Mouse (Mus musculus): ENCODE data around the gene Hoxb4. TPM values are rescaled to one million over a fixed set of nuclear protein-coding genes. Genes with fewer than 3 reads are reported as not detected.

Hoxb4 gene
- polyA plus RNA-seq, 1 experiment from 2014 or later = not detected

GRCm38 (mm10) chr11:96350341-96350624, 32.2 kb downstream of the Hoxb4 start, which contains the start of gene Hoxb2:
Gene Hoxb2, plus strand, starts transcription at chr11:96350525.
- peaks cover 78% of the 10 kb centered on the region for H3K27me3 ChIP-seq (ENCODE audit: control insufficient read depth, insufficient read depth, low read depth, low read length)
- H3K4me2 ChIP-seq (ENCODE audit: low read length) = no peak within 1 kb of the TSS

GRCm38 (mm10) chr11:96350791-96351190, 32.7 kb downstream of the Hoxb4 start:
- no peaks in the 10 kb centered on the region for H3K4me1 ChIP-seq (ENCODE audit: control insufficient read depth, insufficient read depth, low read length)

More at GRCm38 (mm10) chr11:96350341-96350624, 32.2 kb downstream of the Hoxb4 start, which contains the start of gene Hoxb2:
- Histone ChIP-seq H3K9ac (ENCODE audit: low read depth, low read length) (no peak within 1 kb of the TSS), H3K4me1 (ENCODE audit: control insufficient read depth, insufficient read depth, low read length) (peaks cover 2% of the 10 kb centered on the region), H3K9me3 (replicated peaks; ENCODE audit: control insufficient read depth, low read length, poor library complexity, severe bottlenecking) (0 out of 2 replicates have a peak, but pooled peaks cover 2% of the 10 kb centered on the region), H3K36me3 (ENCODE audit: control insufficient read depth, insufficient read depth, low read length) (no peaks in the 10 kb centered on the region), H3K4me3 (ENCODE audit: low read depth, low read length) (no peak within 1 kb of the TSS), H3K27ac (ENCODE audit: low read length) (no peak within 1 kb of the TSS)
- no peak for ATAC-seq
- 3% methylated on average over 2 of the region's 2 CpGs for WGBS

GRCm38 (mm10) chr11:96351312-96351711, 33.2 kb downstream of the Hoxb4 start:
- Histone ChIP-seq H3K36me3 (ENCODE audit: control insufficient read depth, insufficient read depth, low read length) (no peaks in the 10 kb centered on the region), H3K4me1 (ENCODE audit: control insufficient read depth, insufficient read depth, low read length) (no peaks in the 10 kb centered on the region), H3K4me2 (ENCODE audit: low read length) (no peak overlapping the region), H3K9me3 (replicated peaks; ENCODE audit: control insufficient read depth, low read length, poor library complexity, severe bottlenecking) (0 out of 2 replicates have a peak, but pooled peaks cover 2% of the 10 kb centered on the region), H3K9ac (ENCODE audit: low read depth, low read length) (no peak overlapping the region), H3K27ac (ENCODE audit: low read length) (no peak overlapping the region), H3K4me3 (ENCODE audit: low read depth, low read length) (no peak overlapping the region), H3K27me3 (ENCODE audit: control insufficient read depth, insufficient read depth, low read depth, low read length) (peaks cover 76% of the 10 kb centered on the region)
- WGBS = 2% methylated on average over 11 of the region's 11 CpGs
- no peak for ATAC-seq

More at GRCm38 (mm10) chr11:96350791-96351190, 32.7 kb downstream of the Hoxb4 start:
- Histone ChIP-seq H3K4me3 (ENCODE audit: low read depth, low read length) (no peak overlapping the region), H3K9ac (ENCODE audit: low read depth, low read length) (no peak overlapping the region), H3K27me3 (ENCODE audit: control insufficient read depth, insufficient read depth, low read depth, low read length) (peaks cover 76% of the 10 kb centered on the region), H3K9me3 (replicated peaks; ENCODE audit: control insufficient read depth, low read length, poor library complexity, severe bottlenecking) (0 out of 2 replicates have a peak, but pooled peaks cover 2% of the 10 kb centered on the region), H3K27ac (ENCODE audit: low read length) (no peak overlapping the region), H3K4me2 (ENCODE audit: low read length) (no peak overlapping the region), H3K36me3 (ENCODE audit: control insufficient read depth, insufficient read depth, low read length) (no peaks in the 10 kb centered on the region)
- 4% methylated on average over 2 of the region's 2 CpGs for WGBS
- ATAC-seq = no peak

GRCm38 (mm10) chr11:96351831-96352230, 33.8 kb downstream of the Hoxb4 start:
- Histone ChIP-seq H3K9me3 (replicated peaks; ENCODE audit: control insufficient read depth, low read length, poor library complexity, severe bottlenecking) (no peaks in the 10 kb centered on the region), H3K4me1 (ENCODE audit: control insufficient read depth, insufficient read depth, low read length) (no peaks in the 10 kb centered on the region), H3K27me3 (ENCODE audit: control insufficient read depth, insufficient read depth, low read depth, low read length) (peaks cover 76% of the 10 kb centered on the region), H3K9ac (ENCODE audit: low read depth, low read length) (no peak overlapping the region), H3K36me3 (ENCODE audit: control insufficient read depth, insufficient read depth, low read length) (no peaks in the 10 kb centered on the region), H3K27ac (ENCODE audit: low read length) (no peak overlapping the region), H3K4me2 (ENCODE audit: low read length) (no peak overlapping the region), H3K4me3 (ENCODE audit: low read depth, low read length) (no peak overlapping the region)
- ATAC-seq = no peak
- WGBS = under 1% methylated on average over 22 of the region's 22 CpGs

GRCm38 (mm10) chr11:96352691-96353521, 34.8 kb downstream of the Hoxb4 start:
- no peak overlapping the region for H3K9ac ChIP-seq (ENCODE audit: low read depth, low read length)
- ATAC-seq = no peak
- no peak overlapping the region for H3K4me3 ChIP-seq (ENCODE audit: low read depth, low read length)
- no peaks in the 10 kb centered on the region for H3K36me3 ChIP-seq (ENCODE audit: control insufficient read depth, insufficient read depth, low read length)
- no peaks in the 10 kb centered on the region for H3K4me1 ChIP-seq (ENCODE audit: control insufficient read depth, insufficient read depth, low read length)
- H3K9me3 ChIP-seq (replicated peaks; ENCODE audit: control insufficient read depth, low read length, poor library complexity, severe bottlenecking) = no peaks in the 10 kb centered on the region
- H3K4me2 ChIP-seq (ENCODE audit: low read length) = no peak overlapping the region
- under 1% methylated on average over 75 of the region's 75 CpGs for WGBS
- peaks cover 79% of the 10 kb centered on the region for H3K27me3 ChIP-seq (ENCODE audit: control insufficient read depth, insufficient read depth, low read depth, low read length)
- H3K27ac ChIP-seq (ENCODE audit: low read length) = no peak overlapping the region

GRCm38 (mm10) chr11:96353522-96353841, 35.4 kb downstream of the Hoxb4 start:
- H3K36me3 ChIP-seq (ENCODE audit: control insufficient read depth, insufficient read depth, low read length) = no peaks in the 10 kb centered on the region
- no peaks in the 10 kb centered on the region for H3K4me1 ChIP-seq (ENCODE audit: control insufficient read depth, insufficient read depth, low read length)
- peaks cover 78% of the 10 kb centered on the region for H3K27me3 ChIP-seq (ENCODE audit: control insufficient read depth, insufficient read depth, low read depth, low read length)
- no peak for ATAC-seq
- H3K9me3 ChIP-seq (replicated peaks; ENCODE audit: control insufficient read depth, low read length, poor library complexity, severe bottlenecking) = no peaks in the 10 kb centered on the region
- no peak overlapping the region for H3K4me2 ChIP-seq (ENCODE audit: low read length)
- no peak overlapping the region for H3K4me3 ChIP-seq (ENCODE audit: low read depth, low read length)
- no peak overlapping the region for H3K9ac ChIP-seq (ENCODE audit: low read depth, low read length)
- H3K27ac ChIP-seq (ENCODE audit: low read length) = no peak overlapping the region
- WGBS = 2% methylated on average over 14 of the region's 14 CpGs

GRCm38 (mm10) chr11:96353939-96354338, 35.9 kb downstream of the Hoxb4 start:
- Histone ChIP-seq H3K36me3 (ENCODE audit: control insufficient read depth, insufficient read depth, low read length) (no peaks in the 10 kb centered on the region), H3K9ac (ENCODE audit: low read depth, low read length) (no peak overlapping the region), H3K4me3 (ENCODE audit: low read depth, low read length) (no peak overlapping the region), H3K9me3 (replicated peaks; ENCODE audit: control insufficient read depth, low read length, poor library complexity, severe bottlenecking) (no peaks in the 10 kb centered on the region), H3K27me3 (ENCODE audit: control insufficient read depth, insufficient read depth, low read depth, low read length) (peaks cover 78% of the 10 kb centered on the region), H3K27ac (ENCODE audit: low read length) (no peak overlapping the region), H3K4me1 (ENCODE audit: control insufficient read depth, insufficient read depth, low read length) (no peaks in the 10 kb centered on the region), H3K4me2 (ENCODE audit: low read length) (no peak overlapping the region)
- 3% methylated on average over 8 of the region's 8 CpGs for WGBS
- no peak for ATAC-seq

GRCm38 (mm10) chr11:96354376-96354775, 36.3 kb downstream of the Hoxb4 start:
- no peaks in the 10 kb centered on the region for H3K4me1 ChIP-seq (ENCODE audit: control insufficient read depth, insufficient read depth, low read length)
- no peak overlapping the region for H3K4me3 ChIP-seq (ENCODE audit: low read depth, low read length)
- H3K27me3 ChIP-seq (ENCODE audit: control insufficient read depth, insufficient read depth, low read depth, low read length) = peaks cover 76% of the 10 kb centered on the region
- WGBS = under 1% methylated on average over 25 of the region's 25 CpGs
- ATAC-seq = no peak
- no peak overlapping the region for H3K27ac ChIP-seq (ENCODE audit: low read length)
- no peaks in the 10 kb centered on the region for H3K36me3 ChIP-seq (ENCODE audit: control insufficient read depth, insufficient read depth, low read length)
- H3K4me2 ChIP-seq (ENCODE audit: low read length) = no peak overlapping the region
- no peak overlapping the region for H3K9ac ChIP-seq (ENCODE audit: low read depth, low read length)
- no peaks in the 10 kb centered on the region for H3K9me3 ChIP-seq (replicated peaks; ENCODE audit: control insufficient read depth, low read length, poor library complexity, severe bottlenecking)

- H3K27me3 ChIP-seq (ENCODE audit: control insufficient read depth, insufficient read depth, low read depth, low read length) = peaks cover 76% of the 10 kb centered on the region
- no peak overlapping the region for H3K27ac ChIP-seq (ENCODE audit: low read length)
- no peaks in the 10 kb centered on the region for H3K4me1 ChIP-seq (ENCODE audit: control insufficient read depth, insufficient read depth, low read length)
- H3K4me2 ChIP-seq (ENCODE audit: low read length) = no peak overlapping the region
- H3K4me3 ChIP-seq (ENCODE audit: low read depth, low read length) = no peak overlapping the region
- H3K9ac ChIP-seq (ENCODE audit: low read depth, low read length) = no peak overlapping the region
- no peak for ATAC-seq
- H3K36me3 ChIP-seq (ENCODE audit: control insufficient read depth, insufficient read depth, low read length) = no peaks in the 10 kb centered on the region
- no peaks in the 10 kb centered on the region for H3K9me3 ChIP-seq (replicated peaks; ENCODE audit: control insufficient read depth, low read length, poor library complexity, severe bottlenecking)
- WGBS = 1% methylated on average over 9 of the region's 9 CpGs
Measured at GRCm38 (mm10) chr11:96354801-96355311, 36.8 kb downstream of the Hoxb4 start.

Measured in midbrain, embryonic 16.5 days (tissue).